Mouse (Mus musculus) CH12.LX (cell line): ENCODE results near the gene Polk. TPM values are rescaled to one million over a fixed set of nuclear protein-coding genes. Genes with fewer than 3 reads are reported as not detected.

Experiments
- DNase-seq: peaks from one replicate; pipeline ENCODE4 v3.0.0-alpha.2; 2013; ENCODE audit errors: extremely low read depth
- H3K27ac ChIP-seq: 2 replicates; pipeline ENCODE4 v1.5.1; 2012; ENCODE audit warnings: low read depth, mild to moderate bottlenecking, control low read depth, moderate library complexity; ENCODE audit not compliant: insufficient read depth
- H3K27me3 ChIP-seq: replicated peaks from 2 replicates; pipeline ENCODE3; 2012; ENCODE audit warnings: inconsistent platforms
- H3K36me3 ChIP-seq, 2 experiments: replicated peaks in 1 of 2; 2 replicates each; pipeline versions ENCODE3 to v1.6.1; 2012; ENCODE audit warnings: inconsistent platforms in 1 of 2, low read length in 1 of 2, mild to moderate bottlenecking in 1 of 2, mixed read lengths in 1 of 2, moderate library complexity in 1 of 2; ENCODE audit not compliant: control insufficient read depth in 1 of 2, insufficient read depth in 1 of 2
- H3K4me1 ChIP-seq, 2 experiments: 2 replicates each; pipeline ENCODE4 v1.6.1; 2012; ENCODE audit warnings: inconsistent platforms in 1 of 2, moderate library complexity in 1 of 2; ENCODE audit not compliant: insufficient read depth in 2 of 2, control insufficient read depth in 1 of 2
- H3K4me2 ChIP-seq: 2 replicates; pipeline ENCODE4 v1.6.1; 2012; ENCODE audit warnings: low read depth, mild to moderate bottlenecking, control low read depth; ENCODE audit not compliant: poor library complexity, insufficient read depth, severe bottlenecking
- H3K4me3 ChIP-seq, 3 experiments: fragments of 150-350 bp in 1 of 3; sonication (generic) in 1 of 3; replicated peaks in 1 of 3; 2 replicates each; pipeline versions ENCODE3 to v1.5.1; 2011 to 2012; ENCODE audit warnings: low read depth in 2 of 3, low read length in 2 of 3, mild to moderate bottlenecking in 2 of 3, moderate library complexity in 2 of 3, control low read depth in 1 of 3, improper control_type of control experiment in 1 of 3, inconsistent platforms in 1 of 3, mixed read lengths in 1 of 3; ENCODE audit not compliant: poor library complexity in 1 of 3
- H3K79me2 ChIP-seq: replicated peaks from 2 replicates; pipeline ENCODE4 v1.6.1; 2012; ENCODE audit warnings: mild to moderate bottlenecking, moderate library complexity; ENCODE audit not compliant: control insufficient read depth, poor library complexity, insufficient read depth, severe bottlenecking; ENCODE audit errors: extremely low read depth
- H3K9ac ChIP-seq: 2 replicates; pipeline ENCODE4 v1.6.1; 2012; ENCODE audit warnings: low read depth, mild to moderate bottlenecking, control low read depth, moderate library complexity; ENCODE audit not compliant: insufficient read depth
- H3K9me3 ChIP-seq: replicated peaks from 2 replicates; pipeline ENCODE3; 2012; ENCODE audit warnings: low read length, inconsistent platforms, mixed read lengths
- E2F4 ChIP-seq: IDR thresholded peaks from 2 replicates; pipeline ENCODE4 v1.6.1; 2011; ENCODE audit warnings: low read depth, low read length, improper control_type of control experiment; ENCODE audit not compliant: insufficient replicate concordance
- ELF1 ChIP-seq: IDR thresholded peaks from 2 replicates; pipeline ENCODE4 v1.6.1; 2014; ENCODE audit warnings: low read depth, mild to moderate bottlenecking, inconsistent platforms, low read length, improper control_type of control experiment
- EP300 ChIP-seq: IDR thresholded peaks from 2 replicates; pipeline ENCODE4 v1.6.1; 2011; ENCODE audit warnings: low read length, improper control_type of control experiment
- ETS1 ChIP-seq: conservative IDR thresholded peaks from 2 replicates; pipeline ENCODE4 v1.6.1; 2012; ENCODE audit warnings: low read depth, mild to moderate bottlenecking, inconsistent platforms, low read length, improper control_type of control experiment, moderate library complexity
- KAT2A ChIP-seq: IDR thresholded peaks from 2 replicates; pipeline ENCODE4 v1.6.1; 2012; ENCODE audit warnings: low read length, improper control_type of control experiment, inconsistent platforms; ENCODE audit not compliant: insufficient replicate concordance
- MAX ChIP-seq: IDR thresholded peaks from 2 replicates; pipeline ENCODE4 v1.6.1; 2011; ENCODE audit warnings: low read length, improper control_type of control experiment
- MAZ ChIP-seq: IDR thresholded peaks from 2 replicates; pipeline ENCODE4 v1.6.1; 2012; ENCODE audit warnings: low read depth, mild to moderate bottlenecking, inconsistent platforms, low read length, improper control_type of control experiment, moderate library complexity
- MXI1 ChIP-seq: IDR thresholded peaks from 2 replicates; pipeline ENCODE4 v1.6.1; 2011; ENCODE audit warnings: mild to moderate bottlenecking, low read depth, low read length, improper control_type of control experiment
- MYC ChIP-seq: IDR thresholded peaks from 2 replicates; pipeline ENCODE4 v1.6.1; 2011; ENCODE audit warnings: low read depth, mild to moderate bottlenecking, improper control_type of control experiment, low read length
- NRF1 ChIP-seq: IDR thresholded peaks from 2 replicates; pipeline ENCODE4 v1.6.1; 2014; ENCODE audit warnings: low read depth, mild to moderate bottlenecking, inconsistent platforms, low read length, improper control_type of control experiment, moderate library complexity
- SIN3A ChIP-seq: IDR thresholded peaks from 2 replicates; pipeline ENCODE4 v1.6.1; 2012; ENCODE audit warnings: low read length, improper control_type of control experiment, inconsistent platforms
- SMC3 ChIP-seq: IDR thresholded peaks from 2 replicates; pipeline ENCODE4 v1.6.1; 2011; ENCODE audit warnings: low read depth, low read length, improper control_type of control experiment
- UBTF ChIP-seq: IDR thresholded peaks from 2 replicates; pipeline ENCODE4 v1.6.1; 2012; ENCODE audit warnings: low read depth, mild to moderate bottlenecking, inconsistent platforms, low read length, improper control_type of control experiment, moderate library complexity
- USF1 ChIP-seq: IDR thresholded peaks from 2 replicates; pipeline ENCODE4 v1.6.1; 2014; ENCODE audit warnings: low read depth, mild to moderate bottlenecking, inconsistent platforms, low read length, improper control_type of control experiment
- USF2 ChIP-seq: conservative IDR thresholded peaks from 2 replicates; pipeline ENCODE4 v1.6.1; 2011; ENCODE audit warnings: low read depth, low read length, improper control_type of control experiment
- ZMIZ1 ChIP-seq: IDR thresholded peaks from 2 replicates; pipeline ENCODE4 v1.6.1; 2012; ENCODE audit warnings: low read depth, mild to moderate bottlenecking, inconsistent platforms, low read length, improper control_type of control experiment
- dilution Hi-C: fragments of 300-500 bp; cut with MboI; formaldehyde crosslinking; loops from 2 replicates; pipeline ENCODE4 v1.14.3; 2020; ENCODE audit warnings: low sequenced_read_pairs; ENCODE audit not compliant: extremely low pct_unique_long_range_greater_than_20kb, extremely low pct_ligation_motif_present
- in situ Hi-C: fragments of 300-500 bp; cut with MboI; formaldehyde crosslinking; loops from 3 replicates; pipeline ENCODE4 v1.14.3; 2019; ENCODE audit warnings: low sequenced_read_pairs, low pct_ligation_motif_present, low pct_unique_long_range_greater_than_20kb, mixed read lengths
- polyA plus RNA-seq: library from polyadenylated mRNA; unstranded; fragments of >175 nt; gene quantifications from 2 replicates; pipeline ENCODE4 v1.2.1, GENCODE M21; 2012; ENCODE audit warnings: low read depth; ENCODE audit not compliant: insufficient read length
- total RNA-seq, 2 experiments: library from RNA; depleted of rRNA; stranded (reverse); fragments of 300-350 nt in 1 of 2; fragments of >200 nt in 1 of 2; gene quantifications; 2 replicates each; pipeline ENCODE4 v1.2.3; 2012 to 2014

The Polk gene
- total and polyA plus RNA-seq, 3 experiments = 10.4 to 12.9 (median 10.5) TPM

GRCm38 (mm10) chr13:96450205-96450856 is 92.0 kb downstream of the Polk start:
- H3K4me3 ChIP-seq = no peak overlapping the region
- DNase-seq = no peak
- no peaks in the 10 kb centered on the region for H3K27me3 ChIP-seq
- in situ Hi-C loops (no loop called here), dilution Hi-C loops (no loop called here)
- no peaks in the 10 kb centered on the region for H3K4me1 ChIP-seq
- H3K9ac ChIP-seq = no peak overlapping the region
- no peaks in the 10 kb centered on the region for H3K36me3 ChIP-seq
- no peaks in the 10 kb centered on the region for H3K79me2 ChIP-seq
- TF ChIP-seq ETS1 (no peak), SIN3A (no peak), EP300 (no peak), KAT2A (no peak), MYC (no peak), ZMIZ1 (no peak), UBTF (no peak)
- no peaks in the 10 kb centered on the region for H3K9me3 ChIP-seq
- H3K4me2 ChIP-seq = no peak overlapping the region
- no peak overlapping the region for H3K27ac ChIP-seq

- H3K79me2 ChIP-seq = no peaks in the 10 kb centered on the region
- TF ChIP-seq ELF1 = no peak
- no peak for TF ChIP-seq SMC3
- no peak for TF ChIP-seq MXI1
- TF ChIP-seq MAX = no peak
- no peak for TF ChIP-seq NRF1
- TF ChIP-seq USF1 = no peak
- no peak for TF ChIP-seq MAZ
- TF ChIP-seq E2F4 = no peak
- no peak for TF ChIP-seq USF2
- no peak overlapping the region for H3K9ac ChIP-seq
- H3K4me2 ChIP-seq = no peak overlapping the region
- no peaks in the 10 kb centered on the region for H3K9me3 ChIP-seq
- H3K27me3 ChIP-seq = no peaks in the 10 kb centered on the region
- no peak overlapping the region for H3K27ac ChIP-seq
- H3K4me3 ChIP-seq = no peak overlapping the region
- no peaks in the 10 kb centered on the region for H3K36me3 ChIP-seq
- in situ Hi-C loops (no loop called here), dilution Hi-C loops (no loop called here)
- DNase-seq = no peak
- peaks cover 2 to 12% of the 10 kb centered on the region in 2 experiments; a peak in 3 of 4 replicates for H3K4me1 ChIP-seq
Observed at GRCm38 (mm10) chr13:96440436-96440835, 101.9 kb downstream of the Polk start.
